Mouse (Mus musculus): Measurements from ENCODE around the gene Btbd11. TPM values are rescaled to one million over a fixed set of nuclear protein-coding genes. Genes with fewer than 3 reads are reported as not detected.

Btbd11 gene
- polyA plus RNA-seq, 1 experiment: 4.9 TPM

DNA sequence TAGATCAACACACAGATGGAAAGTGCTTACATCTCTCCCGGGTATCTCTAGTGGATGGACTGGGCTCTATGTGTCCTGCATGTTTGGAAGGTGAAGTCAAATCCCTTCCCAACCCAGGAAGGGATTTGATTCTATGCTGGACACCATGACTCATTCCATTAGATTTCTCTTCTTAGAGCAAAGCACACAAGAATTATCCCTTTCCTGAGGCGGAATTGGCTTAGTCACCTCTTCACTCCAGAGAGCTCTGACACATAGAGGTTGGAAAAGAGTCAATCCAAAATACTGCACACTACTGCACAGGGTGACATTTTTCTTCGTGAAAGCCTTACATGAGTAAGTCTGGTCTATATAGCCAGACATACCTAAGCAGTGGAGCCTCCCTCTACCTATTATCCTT, 99.8 kb downstream of the Btbd11 start:
- Histone ChIP-seq H3K4me3 (ENCODE audit: low read depth, low read length) (no peak overlapping the region), H3K9me3 (replicated peaks; ENCODE audit: control insufficient read depth, insufficient read depth, low read length, poor library complexity, severe bottlenecking) (no peaks in the 10 kb centered on the region), H3K4me1 (ENCODE audit: control insufficient read depth, insufficient read depth, low read length) (peaks cover 2% of the 10 kb centered on the region), H3K27ac (ENCODE audit: insufficient read depth, low read length) (no peak overlapping the region), H3K36me3 (ENCODE audit: control insufficient read depth, insufficient read depth, low read length, poor library complexity, severe bottlenecking) (no peaks in the 10 kb centered on the region), H3K27me3 (ENCODE audit: control insufficient read depth, insufficient read depth, low read length, poor library complexity, severe bottlenecking) (no peaks in the 10 kb centered on the region), H3K9ac (ENCODE audit: low read depth, poor library complexity, severe bottlenecking) (no peak overlapping the region)
- TF ChIP-seq EP300 (IDR thresholded peaks at IDR 0.05; ENCODE audit: insufficient read depth, low read depth, low read length) (no peak), POLR2A (IDR thresholded peaks at IDR 0.05; ENCODE audit: insufficient read depth, low read length) (no peak), CTCF (IDR thresholded peaks at IDR 0.05; ENCODE audit: low read depth, low read length) (no peak)

- no peaks in the 10 kb centered on the region for H3K27me3 ChIP-seq (ENCODE audit: control insufficient read depth, insufficient read depth, low read length, poor library complexity, severe bottlenecking)
- H3K27ac ChIP-seq (ENCODE audit: insufficient read depth, low read length): no peak overlapping the region
These were observed 106.0 kb downstream of the Btbd11 start for GRCm38 (mm10) chr10:85492583-85492982.

GRCm38 (mm10) chr10:85496358-85496757, 109.7 kb downstream of the Btbd11 start:
- H3K9ac ChIP-seq (ENCODE audit: low read depth, poor library complexity, severe bottlenecking): no peak overlapping the region
- TF ChIP-seq EP300 (IDR thresholded peaks at IDR 0.05; ENCODE audit: insufficient read depth, low read depth, low read length) (no peak), CTCF (IDR thresholded peaks at IDR 0.05; ENCODE audit: low read depth, low read length) (no peak), POLR2A (IDR thresholded peaks at IDR 0.05; ENCODE audit: insufficient read depth, low read length) (no peak)
- no peaks in the 10 kb centered on the region for H3K4me1 ChIP-seq (ENCODE audit: control insufficient read depth, insufficient read depth, low read length)
- H3K27ac ChIP-seq (ENCODE audit: insufficient read depth, low read length): no peak overlapping the region
- no peak overlapping the region for H3K4me3 ChIP-seq (ENCODE audit: low read depth, low read length)
- no peaks in the 10 kb centered on the region for H3K9me3 ChIP-seq (replicated peaks; ENCODE audit: control insufficient read depth, insufficient read depth, low read length, poor library complexity, severe bottlenecking)
- H3K27me3 ChIP-seq (ENCODE audit: control insufficient read depth, insufficient read depth, low read length, poor library complexity, severe bottlenecking): no peaks in the 10 kb centered on the region
- H3K36me3 ChIP-seq (ENCODE audit: control insufficient read depth, insufficient read depth, low read length, poor library complexity, severe bottlenecking): no peaks in the 10 kb centered on the region

More at GRCm38 (mm10) chr10:85492583-85492982, 106.0 kb downstream of the Btbd11 start:
- Histone ChIP-seq H3K4me3 (ENCODE audit: low read depth, low read length) (no peak overlapping the region), H3K9ac (ENCODE audit: low read depth, poor library complexity, severe bottlenecking) (no peak overlapping the region), H3K9me3 (replicated peaks; ENCODE audit: control insufficient read depth, insufficient read depth, low read length, poor library complexity, severe bottlenecking) (no peaks in the 10 kb centered on the region), H3K4me1 (ENCODE audit: control insufficient read depth, insufficient read depth, low read length) (no peaks in the 10 kb centered on the region), H3K36me3 (ENCODE audit: control insufficient read depth, insufficient read depth, low read length, poor library complexity, severe bottlenecking) (no peaks in the 10 kb centered on the region)
- no peak for TF ChIP-seq POLR2A (IDR thresholded peaks at IDR 0.05; ENCODE audit: insufficient read depth, low read length)
- TF ChIP-seq CTCF (IDR thresholded peaks at IDR 0.05; ENCODE audit: low read depth, low read length): no peak
- no peak for TF ChIP-seq EP300 (IDR thresholded peaks at IDR 0.05; ENCODE audit: insufficient read depth, low read depth, low read length)

DNA sequence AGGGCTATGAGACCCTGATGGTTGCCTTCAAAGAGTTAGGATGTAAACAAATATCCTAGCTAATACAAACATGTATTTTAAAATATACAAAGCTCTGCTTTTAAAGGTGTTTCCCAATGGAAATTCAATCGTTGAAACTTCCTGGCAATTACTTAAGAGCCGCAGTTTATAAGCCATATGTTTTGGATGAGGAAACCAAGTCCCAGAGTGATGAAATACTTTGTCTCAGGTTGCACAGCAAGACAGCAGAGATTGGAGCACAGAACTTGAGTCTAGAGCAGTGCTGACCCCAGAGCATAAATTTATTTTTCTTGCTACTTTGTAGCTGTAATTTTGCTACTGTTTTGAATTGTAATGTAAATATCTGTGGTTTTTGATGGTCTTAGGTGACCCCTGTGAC, 110.4 kb downstream of the Btbd11 start:
- Histone ChIP-seq H3K9ac (ENCODE audit: low read depth, poor library complexity, severe bottlenecking) (no peak overlapping the region), H3K4me3 (ENCODE audit: low read depth, low read length) (no peak overlapping the region), H3K27ac (ENCODE audit: insufficient read depth, low read length) (no peak overlapping the region), H3K27me3 (ENCODE audit: control insufficient read depth, insufficient read depth, low read length, poor library complexity, severe bottlenecking) (no peaks in the 10 kb centered on the region), H3K9me3 (replicated peaks; ENCODE audit: control insufficient read depth, insufficient read depth, low read length, poor library complexity, severe bottlenecking) (no peaks in the 10 kb centered on the region), H3K4me1 (ENCODE audit: control insufficient read depth, insufficient read depth, low read length) (no peaks in the 10 kb centered on the region), H3K36me3 (ENCODE audit: control insufficient read depth, insufficient read depth, low read length, poor library complexity, severe bottlenecking) (no peaks in the 10 kb centered on the region)
- TF ChIP-seq CTCF (IDR thresholded peaks at IDR 0.05; ENCODE audit: low read depth, low read length) (no peak), POLR2A (IDR thresholded peaks at IDR 0.05; ENCODE audit: insufficient read depth, low read length) (no peak), EP300 (IDR thresholded peaks at IDR 0.05; ENCODE audit: insufficient read depth, low read depth, low read length) (no peak)

- Histone ChIP-seq H3K4me1 (ENCODE audit: control insufficient read depth, insufficient read depth, low read length) (no peaks in the 10 kb centered on the region), H3K27ac (ENCODE audit: insufficient read depth, low read length) (no peak overlapping the region), H3K27me3 (ENCODE audit: control insufficient read depth, insufficient read depth, low read length, poor library complexity, severe bottlenecking) (no peaks in the 10 kb centered on the region)
These were observed 111.3 kb downstream of the Btbd11 start for GRCm38 (mm10) chr10:85497931-85498330.

DNA sequence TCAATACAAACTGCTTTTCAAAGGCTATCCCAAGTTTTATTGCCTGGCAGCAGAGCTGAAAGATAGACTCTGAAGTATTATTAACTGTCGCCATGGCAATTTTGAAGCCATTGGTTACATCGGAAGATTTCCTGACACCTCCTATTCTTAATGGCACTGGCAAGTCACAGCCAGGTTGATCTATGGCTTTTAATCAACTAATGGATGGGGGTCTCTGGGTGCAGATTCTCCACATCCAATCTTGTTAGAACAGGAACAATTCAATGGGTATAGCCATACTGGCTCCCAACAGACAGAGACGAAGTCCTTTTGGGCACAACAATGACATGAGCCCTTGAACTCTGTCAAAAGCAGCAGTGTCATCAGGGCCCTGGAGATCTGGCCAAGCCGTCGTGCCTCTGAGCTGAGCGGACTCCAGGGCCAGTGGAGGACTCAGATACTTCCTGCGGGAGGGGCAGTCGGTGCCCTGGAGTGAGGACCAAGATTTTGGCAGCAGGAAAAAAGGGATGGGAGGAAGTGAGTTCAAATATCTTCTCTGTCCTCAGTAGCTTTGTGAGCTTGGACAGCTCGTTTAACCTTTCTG, 114.0 kb downstream of the Btbd11 start:
- TF ChIP-seq CTCF (IDR thresholded peaks at IDR 0.05; ENCODE audit: low read depth, low read length): no peak
- TF ChIP-seq POLR2A (IDR thresholded peaks at IDR 0.05; ENCODE audit: insufficient read depth, low read length): no peak
- TF ChIP-seq EP300 (IDR thresholded peaks at IDR 0.05; ENCODE audit: insufficient read depth, low read depth, low read length): no peak
- Histone ChIP-seq H3K36me3 (ENCODE audit: control insufficient read depth, insufficient read depth, low read length, poor library complexity, severe bottlenecking) (no peaks in the 10 kb centered on the region), H3K27me3 (ENCODE audit: control insufficient read depth, insufficient read depth, low read length, poor library complexity, severe bottlenecking) (no peaks in the 10 kb centered on the region), H3K9me3 (replicated peaks; ENCODE audit: control insufficient read depth, insufficient read depth, low read length, poor library complexity, severe bottlenecking) (0 out of 2 replicates have a peak, but pooled peaks cover 3% of the 10 kb centered on the region), H3K9ac (ENCODE audit: low read depth, poor library complexity, severe bottlenecking) (no peak overlapping the region), H3K4me1 (ENCODE audit: control insufficient read depth, insufficient read depth, low read length) (peaks cover 7% of the 10 kb centered on the region), H3K4me3 (ENCODE audit: low read depth, low read length) (no peak overlapping the region), H3K27ac (ENCODE audit: insufficient read depth, low read length) (no peak overlapping the region)

More at GRCm38 (mm10) chr10:85497931-85498330, 111.3 kb downstream of the Btbd11 start:
- no peaks in the 10 kb centered on the region for H3K36me3 ChIP-seq (ENCODE audit: control insufficient read depth, insufficient read depth, low read length, poor library complexity, severe bottlenecking)
- H3K4me3 ChIP-seq (ENCODE audit: low read depth, low read length): no peak overlapping the region
- TF ChIP-seq POLR2A (IDR thresholded peaks at IDR 0.05; ENCODE audit: insufficient read depth, low read length) (no peak), CTCF (IDR thresholded peaks at IDR 0.05; ENCODE audit: low read depth, low read length) (no peak), EP300 (IDR thresholded peaks at IDR 0.05; ENCODE audit: insufficient read depth, low read depth, low read length) (no peak)
- no peak overlapping the region for H3K9ac ChIP-seq (ENCODE audit: low read depth, poor library complexity, severe bottlenecking)
- 0 out of 2 replicates have a peak, but pooled peaks cover under 1% of the 10 kb centered on the region for H3K9me3 ChIP-seq (replicated peaks; ENCODE audit: control insufficient read depth, insufficient read depth, low read length, poor library complexity, severe bottlenecking)
